Mouse (Mus musculus) megakaryocyte, embryonic 14.5 days (primary cell): Measurements from ENCODE around the gene Ddt.

ENCODE experiments used
- FLI1 ChIP-seq: IDR thresholded peaks from 2 replicates; pipeline ENCODE4 v1.6.1; 2012; ENCODE audit warnings: low read length, inconsistent platforms, mixed read lengths
- GATA1 ChIP-seq: IDR thresholded peaks from 3 replicates; pipeline ENCODE4 v1.6.1; 2012; ENCODE audit warnings: mixed read lengths, low read length, inconsistent platforms, borderline replicate concordance

GRCm38 (mm10) chr10:75740866-75741265, 32.3 kb downstream of the Ddt start:
- TF ChIP-seq GATA1 (no peak), FLI1 (no peak)
